Mouse (Mus musculus) brain, embryonic 14.5 days (tissue): ENCODE results near the gene Frem2.

Experiments used
- CTCF ChIP-seq: fragments of 200-500 bp; IDR thresholded peaks from 2 replicates; pipeline ENCODE4 v1.5.1; 2012; ENCODE audit warnings: inconsistent platforms, mild to moderate bottlenecking, moderate library complexity, borderline replicate concordance; ENCODE audit not compliant: insufficient read depth, insufficient read length; ENCODE audit errors: extremely low read depth
- POLR2A ChIP-seq: fragments of 200-500 bp; IDR thresholded peaks from 2 replicates; pipeline ENCODE4 v1.6.1; 2012; ENCODE audit warnings: mild to moderate bottlenecking, inconsistent platforms, borderline replicate concordance; ENCODE audit not compliant: poor library complexity, insufficient read depth, insufficient read length, severe bottlenecking; ENCODE audit errors: extremely low read depth

DNA sequence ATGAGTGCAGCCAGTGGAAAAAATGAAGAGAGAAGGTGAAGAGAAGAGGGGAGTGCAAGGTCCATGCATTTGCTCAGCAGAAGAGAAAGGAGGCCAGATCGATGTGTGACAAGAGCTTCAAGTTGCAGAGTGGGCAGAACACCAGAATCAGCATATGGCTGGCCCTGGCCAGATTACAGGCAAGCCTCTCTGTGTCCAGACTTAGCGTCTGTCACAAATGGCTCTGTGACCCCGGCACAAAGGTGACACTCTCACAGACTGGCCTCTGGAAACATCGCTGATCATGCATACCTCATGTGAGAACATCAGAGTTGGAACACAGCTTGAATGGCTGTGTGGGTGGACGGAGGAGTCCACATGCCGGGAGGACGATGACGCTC lies 46.0 kb upstream of the Frem2 start:
- no peak for TF ChIP-seq CTCF
- TF ChIP-seq POLR2A, result no peak
